Mouse (Mus musculus) cerebellum, adult 2 months (tissue): ENCODE results near the gene Gapvd1.

ENCODE experiments used
- CTCF ChIP-seq: fragments of 200-500 bp; IDR thresholded peaks from 2 replicates; pipeline ENCODE4 v1.5.1; 2011; ENCODE audit warnings: low read depth, mild to moderate bottlenecking, control low read depth, low read length, moderate library complexity, borderline replicate concordance; ENCODE audit not compliant: insufficient read depth
- POLR2A ChIP-seq: fragments of 200-500 bp; IDR thresholded peaks from 2 replicates; pipeline ENCODE4 v1.6.1; 2011; ENCODE audit warnings: low read length, control low read depth, borderline replicate concordance; ENCODE audit not compliant: insufficient read depth

- TF ChIP-seq CTCF = no peak
- TF ChIP-seq POLR2A = no peak
Measured at GRCm38 (mm10) chr2:34800371-34800770, 45.3 kb upstream of the Gapvd1 start.
